Mouse (Mus musculus) intestine, embryonic 16.5 days (tissue): ENCODE measurements at regions not wholly inside any gene's neighbourhood (a gene's known extent, or its start where the extent isn't known, plus 50 kb on each side); places are given as distances from the start of the nearest gene placed in this dataset.

Source experiments
- ATAC-seq: fragments of 200-750 bp; cut with Nextera tagmentation; 2 replicates; pipeline ENCODE4 v1.8.0; 2017; ENCODE audit warnings: moderate TSS enrichment, moderate library complexity
- H3K27ac ChIP-seq: fragments of 300-500 bp; sonication (generic); 2 replicates; pipeline ENCODE4 v1.5.1; 2014; ENCODE audit warnings: mild to moderate bottlenecking, low read length
- H3K27me3 ChIP-seq: fragments of 300-500 bp; sonication (generic); replicated peaks from 2 replicates; pipeline ENCODE4 v1.6.1; 2014; ENCODE audit warnings: low read length, control low read depth, mixed read lengths; ENCODE audit not compliant: control insufficient read depth, insufficient read depth
- H3K36me3 ChIP-seq: fragments of 300-500 bp; sonication (generic); 2 replicates; pipeline ENCODE4 v1.6.1; 2014; ENCODE audit warnings: low read length, control low read depth; ENCODE audit not compliant: control insufficient read depth, insufficient read depth
- H3K4me1 ChIP-seq: fragments of 300-500 bp; sonication (generic); 2 replicates; pipeline ENCODE4 v1.6.1; 2014; ENCODE audit warnings: low read length, control low read depth, mixed read lengths; ENCODE audit not compliant: control insufficient read depth, insufficient read depth
- H3K4me2 ChIP-seq: fragments of 300-500 bp; sonication (generic); 2 replicates; pipeline ENCODE4 v1.6.1; 2014; ENCODE audit warnings: low read depth, low read length, control low read depth
- H3K4me3 ChIP-seq: fragments of 300-500 bp; sonication (generic); 2 replicates; pipeline ENCODE4 v1.5.1; 2014; ENCODE audit warnings: mild to moderate bottlenecking, low read length
- H3K9ac ChIP-seq: fragments of 300-500 bp; sonication (generic); 2 replicates; pipeline ENCODE4 v1.6.1; 2014; ENCODE audit warnings: low read depth, low read length
- H3K9me3 ChIP-seq: fragments of 300-500 bp; sonication (generic); 2 replicates; pipeline ENCODE4 v1.6.1; 2016; ENCODE audit warnings: low read length, control low read depth; ENCODE audit not compliant: control insufficient read depth
- WGBS: fragments of 180-500 bp; shearing (Covaris S2); extraction: QIAGEN DNeasy Blood & Tissue Kit; methylation state at CpG from one replicate; pipeline ENCODE4 v1.1.7; 2014; 5-methylcytosine and 5-hydroxymethylcytosine counted together

GRCm38 (mm10) chr4:153542631-153543031, 60.0 kb upstream of the Ajap1 start:
- WGBS, result 55% methylated on average over 13 of the region's 13 CpGs
- Histone ChIP-seq H3K27me3 (no peaks in the 10 kb centered on the region), H3K9me3 (no peaks in the 10 kb centered on the region), H3K9ac (no peak overlapping the region), H3K4me1 (no peaks in the 10 kb centered on the region), H3K27ac (no peak overlapping the region), H3K36me3 (no peaks in the 10 kb centered on the region), H3K4me2 (no peak overlapping the region), H3K4me3 (no peak overlapping the region)
- ATAC-seq, result no peak

DNA sequence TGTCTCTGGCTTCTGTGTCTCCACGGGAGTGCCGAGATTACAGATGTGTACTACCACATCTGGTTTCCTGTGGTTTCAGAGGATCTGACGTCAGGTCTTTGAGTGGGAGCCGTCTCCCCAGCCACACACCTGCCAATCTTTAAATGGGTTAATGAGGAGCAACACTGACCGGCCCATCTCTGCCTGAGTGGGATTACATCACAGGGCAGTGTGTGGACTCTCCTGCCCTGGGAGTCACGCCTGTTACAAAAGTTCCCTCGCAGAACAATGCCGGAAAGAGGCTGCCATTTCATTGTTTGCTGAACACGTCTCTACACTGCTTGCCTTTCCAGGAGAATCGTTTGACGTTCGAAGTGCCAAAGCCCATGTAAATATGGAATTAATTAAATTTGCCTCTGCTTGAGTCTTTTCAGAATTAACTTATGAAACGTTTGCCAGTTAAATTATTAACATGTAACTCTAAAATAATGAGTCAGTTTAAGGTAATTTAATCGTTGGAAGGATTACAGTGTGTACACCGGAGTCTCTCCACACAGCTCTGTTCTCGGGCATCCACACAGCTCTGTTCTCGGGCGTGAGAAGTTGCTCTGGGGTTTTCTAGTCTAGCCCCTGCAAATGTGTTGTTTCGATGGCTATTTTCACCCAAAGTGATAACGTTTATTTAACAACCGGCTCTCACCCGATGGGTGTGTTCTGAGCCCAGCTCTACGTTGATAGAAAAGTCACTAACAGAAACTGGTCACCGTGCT, 61.5 kb upstream of the Ajap1 start:
- Histone ChIP-seq H3K27me3 (no peaks in the 10 kb centered on the region), H3K4me2 (no peak overlapping the region), H3K4me3 (no peak overlapping the region), H3K36me3 (no peaks in the 10 kb centered on the region), H3K9me3 (no peaks in the 10 kb centered on the region), H3K27ac (no peak overlapping the region), H3K9ac (no peak overlapping the region), H3K4me1 (no peaks in the 10 kb centered on the region)
- no peak for ATAC-seq
- 38% methylated on average over 24 of the region's 24 CpGs for WGBS

DNA sequence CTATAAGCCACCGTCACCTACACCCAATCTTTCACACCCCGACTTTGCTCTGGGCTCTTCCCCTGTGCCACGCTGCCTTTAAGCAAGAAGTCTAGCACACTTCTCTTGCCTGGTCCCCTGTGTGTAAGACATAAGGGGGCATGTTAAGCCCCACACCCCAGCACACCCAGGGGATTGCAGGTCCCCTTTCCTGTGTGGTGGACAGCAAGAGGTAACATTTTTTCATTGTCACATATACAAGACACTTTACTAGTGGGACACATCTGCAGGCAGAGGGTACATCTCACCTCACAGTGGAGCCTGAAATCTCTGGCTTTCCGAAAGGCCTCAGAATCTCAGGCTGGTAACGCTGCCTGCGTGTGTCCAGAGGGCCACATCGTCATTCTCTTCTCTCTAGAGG, 64.1 kb upstream of the Ajap1 start:
- H3K9me3 ChIP-seq, result no peaks in the 10 kb centered on the region
- no peak overlapping the region for H3K9ac ChIP-seq
- no peaks in the 10 kb centered on the region for H3K36me3 ChIP-seq
- H3K4me1 ChIP-seq, result no peaks in the 10 kb centered on the region
- ATAC-seq, result no peak
- H3K27ac ChIP-seq, result no peak overlapping the region
- no peaks in the 10 kb centered on the region for H3K27me3 ChIP-seq
- no peak overlapping the region for H3K4me3 ChIP-seq
- 88% methylated on average over 7 of the region's 7 CpGs for WGBS
- H3K4me2 ChIP-seq, result no peak overlapping the region

GRCm38 (mm10) chr4:153547111-153547510, 64.5 kb upstream of the Ajap1 start:
- Histone ChIP-seq H3K27me3 (no peaks in the 10 kb centered on the region), H3K9me3 (no peaks in the 10 kb centered on the region), H3K4me3 (no peak overlapping the region), H3K9ac (no peak overlapping the region), H3K4me1 (no peaks in the 10 kb centered on the region), H3K4me2 (no peak overlapping the region), H3K36me3 (no peaks in the 10 kb centered on the region), H3K27ac (no peak overlapping the region)
- 80% methylated on average over 5 of the region's 5 CpGs for whole genome bisulfite sequencing
- no peak for ATAC-seq

DNA sequence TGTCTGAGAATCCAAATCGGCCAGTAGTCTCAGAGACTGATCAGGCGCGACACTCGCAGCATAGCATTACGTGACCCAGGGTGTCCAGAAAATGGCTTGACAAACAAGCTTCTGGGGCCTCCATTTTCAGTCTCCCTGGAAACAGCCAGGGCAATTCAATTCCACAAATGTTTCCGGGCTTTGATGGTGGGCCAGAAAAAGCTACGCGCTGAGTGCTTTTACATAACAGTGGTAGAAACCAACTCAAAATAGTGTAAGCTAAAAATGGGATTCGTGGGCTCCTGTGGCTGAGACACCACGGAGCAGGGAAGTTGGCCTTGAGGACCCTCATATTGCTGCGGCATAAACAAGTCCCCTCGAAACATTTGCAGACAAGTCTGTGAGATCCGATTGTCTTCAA, 65.3 kb upstream of the Ajap1 start:
- Histone ChIP-seq H3K9me3 (no peaks in the 10 kb centered on the region), H3K27me3 (no peaks in the 10 kb centered on the region), H3K4me2 (no peak overlapping the region), H3K36me3 (no peaks in the 10 kb centered on the region), H3K9ac (no peak overlapping the region), H3K4me3 (no peak overlapping the region), H3K4me1 (no peaks in the 10 kb centered on the region), H3K27ac (no peak overlapping the region)
- ATAC-seq, result no peak
- WGBS, result 83% methylated on average over 13 of the region's 13 CpGs

GRCm38 (mm10) chr4:153551291-153551690, 68.7 kb upstream of the Ajap1 start:
- H3K27ac ChIP-seq, result no peak overlapping the region
- no peak overlapping the region for H3K4me3 ChIP-seq
- H3K9me3 ChIP-seq, result no peaks in the 10 kb centered on the region
- H3K27me3 ChIP-seq, result no peaks in the 10 kb centered on the region
- no peaks in the 10 kb centered on the region for H3K4me1 ChIP-seq
- no peak for ATAC-seq
- no peak overlapping the region for H3K9ac ChIP-seq
- no peaks in the 10 kb centered on the region for H3K36me3 ChIP-seq
- 95% methylated on average over 7 of the region's 7 CpGs for WGBS
- no peak overlapping the region for H3K4me2 ChIP-seq

DNA sequence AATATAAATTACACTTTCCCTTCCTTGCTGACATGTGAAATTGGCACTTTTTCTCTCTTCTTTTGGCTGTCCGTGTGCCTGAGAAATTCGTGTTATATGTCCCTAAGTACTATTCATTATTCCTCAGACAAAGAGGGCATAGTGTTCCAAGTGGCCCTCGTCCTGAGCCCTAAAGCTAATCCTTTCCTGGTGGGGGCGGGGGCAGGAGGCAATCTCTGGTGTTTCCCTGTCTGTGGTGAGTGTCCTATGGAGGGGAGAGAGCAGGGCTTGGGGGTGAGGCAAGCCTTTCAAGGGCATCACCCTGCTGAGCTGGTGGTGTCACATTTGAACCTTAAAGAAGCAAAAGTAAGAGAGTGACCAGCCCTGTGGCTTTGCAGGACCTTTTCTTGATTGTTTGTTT, 69.9 kb upstream of the Ajap1 start:
- Histone ChIP-seq H3K9ac (no peak overlapping the region), H3K4me3 (no peak overlapping the region), H3K27me3 (no peaks in the 10 kb centered on the region), H3K4me2 (no peak overlapping the region), H3K27ac (no peak overlapping the region), H3K36me3 (no peaks in the 10 kb centered on the region), H3K4me1 (no peaks in the 10 kb centered on the region), H3K9me3 (no peaks in the 10 kb centered on the region)
- WGBS, result 51% methylated on average over 4 of the region's 4 CpGs
- no peak for ATAC-seq

DNA sequence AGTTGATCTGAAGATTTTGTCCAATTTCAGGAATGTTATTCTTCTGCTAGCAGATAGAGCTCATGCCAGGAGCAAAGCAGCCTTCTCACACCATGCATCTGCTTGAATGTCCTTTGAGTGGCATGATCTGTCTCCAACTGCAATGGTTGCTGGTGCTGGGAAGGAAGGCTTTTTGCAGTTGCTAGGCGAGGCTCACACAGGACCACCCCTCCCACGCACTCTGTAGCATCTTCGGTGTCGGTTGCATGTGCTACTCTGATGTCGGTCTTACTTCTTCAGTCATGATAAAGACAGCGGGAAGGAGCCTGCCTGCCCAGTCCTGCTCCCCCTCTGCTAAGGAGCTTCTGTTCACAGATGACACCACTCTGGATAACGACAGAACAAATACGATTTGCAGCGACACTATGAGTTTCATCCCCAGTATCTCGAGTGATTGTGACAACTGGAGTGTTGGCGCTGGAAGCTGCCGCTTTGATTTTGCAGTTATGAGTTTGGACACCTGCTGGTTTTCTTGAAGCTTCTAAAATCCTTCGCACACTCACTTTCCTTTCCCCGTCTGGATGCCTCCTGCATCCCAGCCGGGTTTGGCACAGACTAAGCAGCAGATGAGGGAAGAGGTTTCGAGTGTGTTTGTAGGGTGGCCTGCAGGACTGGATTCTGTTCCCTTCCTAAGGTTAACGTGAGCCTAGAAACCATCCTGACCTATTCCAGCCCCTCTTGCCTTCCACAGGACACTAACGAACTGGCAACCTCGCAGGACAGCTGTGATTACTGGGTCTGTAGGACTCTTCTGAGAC, 75.4 kb upstream of the Ajap1 start:
- no peaks in the 10 kb centered on the region for H3K4me1 ChIP-seq
- H3K27me3 ChIP-seq, result no peaks in the 10 kb centered on the region
- WGBS, result 70% methylated on average over 19 of the region's 19 CpGs
- no peak overlapping the region for H3K4me3 ChIP-seq
- H3K9me3 ChIP-seq, result no peaks in the 10 kb centered on the region
- no peak overlapping the region for H3K4me2 ChIP-seq
- H3K27ac ChIP-seq, result no peak overlapping the region
- ATAC-seq, result no peak
- H3K36me3 ChIP-seq, result no peaks in the 10 kb centered on the region
- no peak overlapping the region for H3K9ac ChIP-seq

DNA sequence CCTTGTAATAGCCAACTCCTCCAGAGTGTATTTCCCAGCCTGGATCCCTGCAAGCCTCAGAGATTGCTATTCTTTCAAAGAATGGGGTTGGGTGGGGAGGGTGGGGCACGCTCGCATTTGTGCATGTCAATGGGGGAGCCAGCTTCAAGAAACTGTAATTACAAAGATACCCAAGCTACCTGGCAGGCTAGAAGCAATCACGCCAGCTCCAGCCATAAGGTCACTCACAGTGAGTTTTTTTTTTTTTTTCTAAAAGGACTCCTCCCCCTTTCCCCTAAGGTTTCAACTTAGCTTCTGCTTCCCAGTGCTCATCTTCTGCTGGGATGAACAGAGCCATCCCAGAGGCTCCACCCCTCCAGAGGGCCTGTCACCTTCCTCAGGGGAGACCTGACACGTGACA, 77.0 kb upstream of the Ajap1 start:
- no peaks in the 10 kb centered on the region for H3K27me3 ChIP-seq
- no peak overlapping the region for H3K27ac ChIP-seq
- no peaks in the 10 kb centered on the region for H3K4me1 ChIP-seq
- H3K4me3 ChIP-seq, result no peak overlapping the region
- no peak overlapping the region for H3K9ac ChIP-seq
- ATAC-seq, result no peak
- no peaks in the 10 kb centered on the region for H3K36me3 ChIP-seq
- no peaks in the 10 kb centered on the region for H3K9me3 ChIP-seq
- no peak overlapping the region for H3K4me2 ChIP-seq
- WGBS, result 59% methylated on average over 4 of the region's 4 CpGs
